Mouse (Mus musculus) MEL (cell line): ENCODE measurements around the gene Tas2r143.

ENCODE experiments used
- CTCF ChIP-seq, 3 experiments: IDR thresholded peaks in 2 of 3; conservative IDR thresholded peaks in 1 of 3; 2 replicates each; pipeline ENCODE4 v1.5.1; 2011 to 2012; ENCODE audit warnings: low read length in 3 of 3, low read depth in 2 of 3, mild to moderate bottlenecking in 2 of 3, improper control_type of control experiment in 1 of 3, inconsistent platforms in 1 of 3, mixed read lengths in 1 of 3, moderate library complexity in 1 of 3; ENCODE audit not compliant: control insufficient read depth in 1 of 3, insufficient read depth in 1 of 3, poor library complexity in 1 of 3, severe bottlenecking in 1 of 3
- E2F4 ChIP-seq: IDR thresholded peaks from 2 replicates; pipeline ENCODE4 v1.6.1; 2011; ENCODE audit warnings: low read depth, low read length, improper control_type of control experiment, borderline replicate concordance
- POLR2AphosphoS5 ChIP-seq: IDR thresholded peaks from 2 replicates; pipeline ENCODE4 v1.6.1; 2012; ENCODE audit warnings: low read depth, borderline replicate concordance, mild to moderate bottlenecking, inconsistent platforms, low read length, moderate library complexity, mixed read lengths
- ZMIZ1 ChIP-seq: IDR thresholded peaks from 2 replicates; pipeline ENCODE4 v1.6.1; 2012; ENCODE audit warnings: low read depth, mild to moderate bottlenecking, inconsistent platforms, low read length, improper control_type of control experiment, moderate library complexity
- ZNF384 ChIP-seq: IDR thresholded peaks from 2 replicates; pipeline ENCODE4 v1.6.1; 2012; ENCODE audit warnings: low read depth, mild to moderate bottlenecking, inconsistent platforms, low read length, improper control_type of control experiment

DNA sequence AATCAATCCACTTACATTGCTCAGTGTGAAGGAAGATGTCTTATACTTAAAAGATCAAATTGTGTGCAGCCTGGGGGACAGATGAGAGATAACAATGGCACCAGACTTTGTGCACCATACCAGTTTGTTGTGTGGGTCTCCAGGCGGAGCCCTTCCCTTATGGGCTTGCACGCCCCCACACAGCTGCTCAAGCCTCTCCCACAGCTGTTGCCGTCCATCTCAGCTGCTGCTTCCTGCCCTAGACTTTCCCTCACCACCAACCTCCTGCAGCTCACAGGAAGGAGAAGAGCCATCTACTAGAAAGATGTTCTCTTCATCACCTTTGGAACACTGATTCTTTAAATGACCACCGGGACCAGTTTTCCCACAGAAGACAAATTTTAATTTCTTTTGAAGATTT is 14.4 kb upstream of the Tas2r143 start:
- no peak for TF ChIP-seq CTCF (IDR thresholded peaks at IDR 0.05 in 2 of 3, conservative IDR thresholded peaks at IDR 0.05 in 1 of 3; ENCODE audit: control insufficient read depth in 1 of 3, insufficient read depth in 1 of 3, low read depth in 2 of 3, low read length in 3 of 3, poor library complexity in 1 of 3, severe bottlenecking in 1 of 3)
- no peak for TF ChIP-seq ZNF384
- no peak for TF ChIP-seq E2F4
- TF ChIP-seq ZMIZ1: no peak
- no peak for TF ChIP-seq POLR2AphosphoS5
